Comparison of ENCODE assay signal across 9 mouse cellular contexts in genomic region chr10:62183053-62183452, GRCm38 (mm10). TPM values are rescaled to one million over a fixed set of nuclear protein-coding genes. Genes with fewer than 3 reads are reported as not detected.
DNase-seq lines count a peak whose midpoint lies in the region; ATAC-seq and TF ChIP-seq lines count a peak whose summit lies in the region.
"Had no signal": no experiment of that assay in that cellular context is flagged by ENCODE, and none has a peak within 500 bp of the region (broad histone marks: within the 10 kb centered on the region; RNA-seq: fewer than 3 reads in every experiment).

No protein-coding gene starts in this region.

- H3K9ac ChIP-seq in embryonic facial prominence, embryonic 14.5 days (ENCODE audit: low read depth, low read length): no peak overlapping the region
- H3K9ac ChIP-seq in kidney, postnatal 0 days (ENCODE audit: low read depth, low read length): no peak overlapping the region
- H3K9ac ChIP-seq in liver, adult 2 months (ENCODE audit: low read depth, low read length): no peak overlapping the region
- H3K9ac ChIP-seq: embryonic facial prominence, embryonic 12.5 days had no signal

- ATAC-seq in embryonic facial prominence, embryonic 14.5 days (ENCODE audit: low read depth): peak; percentile 62
- ATAC-seq in kidney, postnatal 0 days (replicated peaks; ENCODE audit: low FRiP score, low read depth): peak; percentile 18; the same call in 1 of the 2 replicates

- H3K4me2 ChIP-seq in embryonic facial prominence, embryonic 14.5 days (ENCODE audit: low read depth, low read length): no peak overlapping the region
- H3K4me2 ChIP-seq in kidney, postnatal 0 days (ENCODE audit: low read length): no peak overlapping the region
- H3K4me2 ChIP-seq: embryonic facial prominence, embryonic 12.5 days had no signal

- no peak for TF ChIP-seq POLR2A in liver, adult 2 months (IDR thresholded peaks at IDR 0.05; ENCODE audit: extremely low read depth, insufficient read depth, low read length)

- peak; percentile 100 for TF ChIP-seq CTCF in kidney, postnatal 0 days (IDR thresholded peaks at IDR 0.05; ENCODE audit: low read depth)
- peak; percentile 100 for TF ChIP-seq CTCF in liver, adult 2 months (IDR thresholded peaks at IDR 0.05; ENCODE audit: low read depth, low read length)

- peak; percentile 96 to 97 for DNase-seq in B cell, adult 2 months
- DNase-seq in adrenal gland, postnatal 36 days: peak; percentile 93 to 97
- DNase-seq in embryonic facial prominence, embryonic 14.5 days (ENCODE audit: low spot score): peak; percentile 94
- peak; percentile 71 to 88 for DNase-seq in heart, adult 9 months (ENCODE audit: low spot score in 2 of 2)
- DNase-seq in kidney, postnatal 0 days (ENCODE audit: low spot score): peak; percentile 97
- DNase-seq in liver, adult 2 months (ENCODE audit: extremely low read depth, low read depth, low spot score): peak; percentile 80
- peak; percentile 91 to 94 for DNase-seq in natural killer cell, adult 2 months (ENCODE audit: low spot score in 2 of 2)
- peak; percentile 94 for DNase-seq in splenic B cell, adult 2 months (ENCODE audit: low read depth, low spot score)

- H3K79me2 ChIP-seq in liver, adult 2 months (ENCODE audit: control insufficient read depth, insufficient read depth, low read length): no peaks in the 10 kb centered on the region

- no peaks in the 10 kb centered on the region for H3K9me3 ChIP-seq in embryonic facial prominence, embryonic 14.5 days (ENCODE audit: control insufficient read depth, low read length)
- no peaks in the 10 kb centered on the region for H3K9me3 ChIP-seq in kidney, postnatal 0 days (replicated peaks; ENCODE audit: low read length)
- H3K9me3 ChIP-seq: embryonic facial prominence, embryonic 12.5 days had no signal

- H3K36me3 ChIP-seq in embryonic facial prominence, embryonic 14.5 days (ENCODE audit: control insufficient read depth, insufficient read depth, low read length): no peaks in the 10 kb centered on the region
- H3K36me3 ChIP-seq in kidney, postnatal 0 days (ENCODE audit: insufficient read depth, low read length): no peaks in the 10 kb centered on the region
- no peaks in the 10 kb centered on the region for H3K36me3 ChIP-seq in liver, adult 2 months (ENCODE audit: control insufficient read depth, insufficient read depth, low read length)
- H3K36me3 ChIP-seq in splenic B cell, adult 2 months (ENCODE audit: control insufficient read depth, insufficient read depth, low read length, poor library complexity, severe bottlenecking): no peaks in the 10 kb centered on the region
- H3K36me3 ChIP-seq: embryonic facial prominence, embryonic 12.5 days had no signal

- 0 out of 2 replicates have a peak, but pooled peaks cover 3% of the 10 kb centered on the region for H3K27me3 ChIP-seq in embryonic facial prominence, embryonic 14.5 days (replicated peaks; ENCODE audit: control insufficient read depth, insufficient read depth, low read length)
- no peaks in the 10 kb centered on the region for H3K27me3 ChIP-seq in kidney, postnatal 0 days (ENCODE audit: insufficient read depth, low read length)
- H3K27me3 ChIP-seq in liver, adult 2 months (ENCODE audit: control insufficient read depth, insufficient read depth, low read length): 0 out of 2 replicates have a peak, but pooled peaks cover 3% of the 10 kb centered on the region
- no peaks in the 10 kb centered on the region for H3K27me3 ChIP-seq in splenic B cell, adult 2 months (ENCODE audit: control insufficient read depth, insufficient read depth, low read length, poor library complexity, severe bottlenecking)
- H3K27me3 ChIP-seq: embryonic facial prominence, embryonic 12.5 days had no signal

- no peak overlapping the region for H3K27ac ChIP-seq in embryonic facial prominence, embryonic 14.5 days (replicated peaks; ENCODE audit: low read depth, low read length)
- H3K27ac ChIP-seq in kidney, postnatal 0 days: no peak overlapping the region
- H3K27ac ChIP-seq in liver, adult 2 months (replicated peaks; ENCODE audit: insufficient read depth, low read depth, low read length): no peak overlapping the region
- H3K27ac ChIP-seq: embryonic facial prominence, embryonic 12.5 days had no signal

- no peak overlapping the region for H3K4me3 ChIP-seq in embryonic facial prominence, embryonic 14.5 days (ENCODE audit: low read depth, low read length)
- H3K4me3 ChIP-seq in kidney, postnatal 0 days (replicated peaks; ENCODE audit: low read depth, low read length): no peak overlapping the region
- H3K4me3 ChIP-seq in liver, adult 2 months (ENCODE audit: insufficient read depth, low read depth, low read length): no peak overlapping the region
- H3K4me3 ChIP-seq: embryonic facial prominence, embryonic 12.5 days had no signal

- 1% methylated on average over 10 of the region's 10 CpGs for WGBS in embryonic facial prominence, embryonic 14.5 days
- WGBS in kidney, postnatal 0 days: under 1% methylated on average over 10 of the region's 10 CpGs
- 3% methylated on average over 10 of the region's 10 CpGs for WGBS in liver, adult 2 months

- no peaks in the 10 kb centered on the region for H3K4me1 ChIP-seq in embryonic facial prominence, embryonic 14.5 days (ENCODE audit: control insufficient read depth, insufficient read depth, low read length)
- H3K4me1 ChIP-seq in kidney, postnatal 0 days (replicated peaks; ENCODE audit: insufficient read depth, low read length): no peaks in the 10 kb centered on the region
- no peaks in the 10 kb centered on the region for H3K4me1 ChIP-seq in liver, adult 2 months (ENCODE audit: control insufficient read depth, insufficient read depth, low read length)
- H3K4me1 ChIP-seq: embryonic facial prominence, embryonic 12.5 days had no signal

RNA-seq across cellular contexts. Expression of gene Fam241b, which starts 39.3 kb away (rescaled TPM):
- 1 to 10 TPM; 2.2 to 5.5 TPM for total RNA-seq in adrenal gland, postnatal 36 days (2021)
- polyA plus RNA-seq in embryonic facial prominence, embryonic 14.5 days (2014; fragmentation: Nextera tagmentation; extraction: Ambion mirVana): 3.0 and 4.2 TPM in 2 replicates
- 19.0 and 19.2 TPM in 2 replicates for polyA plus RNA-seq in kidney, postnatal 0 days (2015; fragmentation: Nextera tagmentation; extraction: Ambion mirVana)
- total RNA-seq in liver, adult 2 months (2014; rRNA removed): 2.1 and 3.6 TPM in 2 replicates
- 3.2 and 3.9 TPM in 2 replicates for polyA plus RNA-seq in liver, adult 2 months (2012; rRNA removed)

RNA-seq across cellular contexts. Expression of gene Tspan15, which starts 48.0 kb away (rescaled TPM):
- 10 to 100 TPM; 21.1 to 22.7 TPM for total RNA-seq in adrenal gland, postnatal 36 days (2021)
- polyA plus RNA-seq in embryonic facial prominence, embryonic 14.5 days (2014; fragmentation: Nextera tagmentation; extraction: Ambion mirVana): 9.5 and 10.3 TPM in 2 replicates
- 47.0 and 49.8 TPM in 2 replicates for polyA plus RNA-seq in kidney, postnatal 0 days (2015; fragmentation: Nextera tagmentation; extraction: Ambion mirVana)
- 4.1 and 7.3 TPM in 2 replicates for total RNA-seq in liver, adult 2 months (2014; rRNA removed)
- polyA plus RNA-seq in liver, adult 2 months (2012; rRNA removed): 4.8 and 8.6 TPM in 2 replicates

RNA-seq across cellular contexts. Expression of gene Neurog3, which starts 50.2 kb away (rescaled TPM):
- not detected for total RNA-seq in adrenal gland, postnatal 36 days (2021)
- polyA plus RNA-seq in embryonic facial prominence, embryonic 14.5 days (2014; fragmentation: Nextera tagmentation; extraction: Ambion mirVana): not detected in 2 replicates
- not detected in 2 replicates for polyA plus RNA-seq in kidney, postnatal 0 days (2015; fragmentation: Nextera tagmentation; extraction: Ambion mirVana)
- not detected in 2 replicates for total RNA-seq in liver, adult 2 months (2014; rRNA removed)
- not detected in 2 replicates for polyA plus RNA-seq in liver, adult 2 months (2012; rRNA removed)
